Mouse (Mus musculus) megakaryocyte, embryonic 14.5 days (primary cell): ENCODE measurements around the gene Fam189a1. TPM values are rescaled to one million over a fixed set of nuclear protein-coding genes. Genes with fewer than 3 reads are reported as not detected.

Source experiments
- H3K27me3 ChIP-seq: replicated peaks from 2 replicates; pipeline ENCODE3; 2012; ENCODE audit warnings: inconsistent platforms
- H3K36me3 ChIP-seq: replicated peaks from 2 replicates; pipeline ENCODE3; 2012; ENCODE audit warnings: low read length, inconsistent platforms, mixed read lengths
- H3K4me1 ChIP-seq: 2 replicates; pipeline ENCODE4 v1.6.1; 2012; ENCODE audit warnings: inconsistent platforms
- H3K4me3 ChIP-seq: replicated peaks from 2 replicates; pipeline ENCODE3; 2012; ENCODE audit warnings: moderate library complexity, mild to moderate bottlenecking, inconsistent platforms
- H3K9me3 ChIP-seq: 2 replicates; pipeline ENCODE4 v1.6.1; 2012; ENCODE audit warnings: inconsistent platforms
- FLI1 ChIP-seq: IDR thresholded peaks from 2 replicates; pipeline ENCODE4 v1.6.1; 2012; ENCODE audit warnings: low read length, inconsistent platforms, mixed read lengths
- GATA1 ChIP-seq: IDR thresholded peaks from 3 replicates; pipeline ENCODE4 v1.6.1; 2012; ENCODE audit warnings: mixed read lengths, low read length, inconsistent platforms, borderline replicate concordance
- polyA plus RNA-seq: library from polyadenylated mRNA; stranded (reverse); fragments of >175 nt; gene quantifications from 2 replicates; pipeline ENCODE4 v1.2.3, GENCODE M21; 2012; ENCODE audit warnings: low replicate concordance; ENCODE audit not compliant: insufficient read depth

The Fam189a1 gene
- polyA plus RNA-seq, 1 experiment, result not detected

DNA sequence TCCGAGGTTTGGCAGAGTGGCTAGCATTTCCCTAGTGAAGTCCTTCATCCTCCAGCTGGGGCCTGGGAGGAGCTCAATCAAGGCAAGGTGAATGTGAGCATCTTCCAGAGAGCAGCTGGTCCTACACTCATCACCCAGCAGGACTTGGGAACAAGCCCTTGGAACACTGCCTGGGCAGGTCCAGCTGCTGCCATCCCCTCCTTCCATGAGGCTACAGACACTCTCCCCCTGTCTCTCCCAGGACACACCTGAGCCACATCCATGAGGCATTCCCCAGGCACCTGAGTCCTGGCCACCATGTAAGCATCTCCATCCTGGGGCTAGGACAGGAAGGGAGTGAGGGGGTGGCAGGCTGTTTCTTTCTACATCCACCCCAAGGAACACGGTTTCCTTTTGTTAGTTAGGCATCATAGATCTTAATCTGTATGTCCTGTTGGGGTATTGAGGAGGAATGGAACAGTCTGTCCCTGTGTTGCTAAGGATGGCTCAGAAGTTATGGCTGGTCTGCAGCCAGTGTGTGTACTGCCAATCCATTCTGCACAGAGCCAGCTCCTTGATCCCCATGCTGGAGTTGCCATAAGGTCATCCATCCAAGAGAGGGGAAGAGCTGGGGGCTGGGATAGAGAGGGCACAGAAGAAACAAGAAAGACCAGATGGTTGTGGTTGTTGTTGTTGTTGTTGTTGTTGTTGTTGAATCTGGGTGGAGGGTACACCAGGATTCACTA, 174.7 kb downstream of the Fam189a1 start:
- no peaks in the 10 kb centered on the region for H3K36me3 ChIP-seq
- H3K9me3 ChIP-seq, result peaks cover 18% of the 10 kb centered on the region; the same call in 1 of the 2 replicates
- H3K4me3 ChIP-seq, result no peak overlapping the region
- no peak for TF ChIP-seq GATA1
- no peak for TF ChIP-seq FLI1
- no peaks in the 10 kb centered on the region for H3K4me1 ChIP-seq
- no peaks in the 10 kb centered on the region for H3K27me3 ChIP-seq

DNA sequence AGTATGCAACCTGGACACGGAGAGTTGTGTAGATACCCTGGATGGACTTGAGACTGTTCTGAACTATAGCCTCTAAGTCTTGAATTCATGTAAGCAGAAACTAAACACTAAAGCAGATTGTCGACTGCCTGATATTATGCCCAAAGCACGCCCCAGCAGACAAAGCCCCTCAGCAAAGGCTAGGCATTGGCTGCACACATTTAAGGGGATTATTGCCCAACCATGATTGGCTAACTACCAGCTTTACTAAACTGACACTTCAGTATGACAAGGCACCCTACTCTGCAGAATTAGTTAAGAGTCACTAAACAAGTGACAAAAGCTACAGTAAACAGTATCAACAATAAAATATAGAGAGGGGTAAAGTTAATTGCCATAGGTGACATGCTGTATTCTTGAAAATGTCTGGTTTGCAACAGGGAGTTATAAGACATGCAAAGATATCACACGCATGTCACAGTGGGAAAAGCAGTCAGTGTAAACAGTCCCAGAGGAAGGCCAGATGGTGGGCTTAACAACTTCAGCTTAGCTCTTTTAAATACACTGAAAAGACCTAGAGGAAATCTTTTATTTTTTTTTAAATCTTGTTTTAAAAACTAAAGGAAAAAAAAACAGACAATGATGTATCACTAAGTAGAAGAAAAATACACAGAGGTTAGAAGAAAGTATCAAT, 182.6 kb downstream of the Fam189a1 start:
- Histone ChIP-seq H3K36me3 (no peaks in the 10 kb centered on the region), H3K4me1 (no peaks in the 10 kb centered on the region), H3K27me3 (no peaks in the 10 kb centered on the region), H3K4me3 (no peak overlapping the region), H3K9me3 (no peaks in the 10 kb centered on the region)
- no peak for TF ChIP-seq FLI1
- no peak for TF ChIP-seq GATA1

DNA sequence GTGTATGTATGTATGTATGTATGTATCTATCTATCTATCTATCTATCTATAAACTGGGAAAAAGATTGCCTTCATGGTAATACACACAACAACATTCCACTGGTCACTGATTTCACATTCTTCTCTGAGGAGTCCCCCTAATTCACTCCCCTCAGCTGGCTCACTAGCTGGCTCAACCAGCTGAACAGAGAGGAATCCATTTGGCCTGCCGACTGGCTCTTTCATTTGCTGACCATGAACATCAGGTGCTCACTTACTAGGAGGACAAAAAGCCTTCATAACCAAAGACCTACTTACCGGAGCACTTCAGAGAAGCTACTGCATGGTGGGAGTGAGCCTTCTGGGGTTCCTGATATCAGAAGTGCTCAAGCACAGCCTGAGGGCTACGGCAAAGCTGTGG, 194.2 kb downstream of the Fam189a1 start:
- Histone ChIP-seq H3K27me3 (no peaks in the 10 kb centered on the region), H3K36me3 (no peaks in the 10 kb centered on the region), H3K9me3 (no peaks in the 10 kb centered on the region), H3K4me3 (no peak overlapping the region), H3K4me1 (no peaks in the 10 kb centered on the region)
- no peak for TF ChIP-seq GATA1
- TF ChIP-seq FLI1, result no peak

DNA sequence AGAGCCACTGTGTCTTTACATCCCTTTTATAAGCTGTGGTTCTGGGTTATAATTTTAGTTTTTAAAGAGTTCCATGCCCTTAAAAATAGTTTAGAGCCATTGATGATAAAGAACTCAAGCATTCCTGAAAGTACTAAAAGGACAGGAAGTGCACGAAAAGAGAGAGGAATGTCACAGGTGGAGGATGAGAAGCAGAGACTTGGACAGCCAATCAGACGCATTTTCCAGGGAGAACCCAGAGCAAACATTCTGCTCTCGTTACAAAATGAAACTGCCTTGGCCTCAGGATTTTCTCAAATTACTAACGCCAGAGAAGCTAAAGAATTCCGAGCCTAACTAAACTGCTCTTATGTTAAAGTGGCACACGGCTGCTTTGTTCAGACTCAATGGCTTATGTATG, 197.3 kb downstream of the Fam189a1 start:
- no peaks in the 10 kb centered on the region for H3K27me3 ChIP-seq
- H3K4me3 ChIP-seq, result no peak overlapping the region
- H3K4me1 ChIP-seq, result no peaks in the 10 kb centered on the region
- no peak for TF ChIP-seq FLI1
- TF ChIP-seq GATA1, result no peak
- H3K36me3 ChIP-seq, result no peaks in the 10 kb centered on the region
- H3K9me3 ChIP-seq, result no peaks in the 10 kb centered on the region

DNA sequence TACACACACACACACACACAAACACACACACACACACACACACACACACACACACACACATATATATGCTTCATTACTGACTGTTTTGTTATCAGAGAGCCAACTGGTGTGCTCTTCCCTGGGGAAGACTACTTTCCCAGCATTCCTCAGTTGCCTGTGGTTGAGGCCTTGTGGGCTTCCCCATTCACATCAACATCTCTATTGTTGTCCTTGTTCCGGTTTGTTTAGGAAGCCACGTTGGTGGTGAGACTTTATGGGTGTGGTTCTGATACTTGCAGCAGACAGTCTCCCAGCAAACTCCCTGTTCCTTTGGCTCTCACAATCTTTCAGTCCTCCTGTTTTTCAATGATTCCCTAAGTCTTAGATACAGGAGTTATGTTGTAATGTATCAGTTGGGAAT, 204.2 kb downstream of the Fam189a1 start:
- TF ChIP-seq GATA1, result no peak
- no peak for TF ChIP-seq FLI1
- H3K9me3 ChIP-seq, result no peaks in the 10 kb centered on the region
- H3K4me3 ChIP-seq, result no peak overlapping the region
- peaks cover 3% of the 10 kb centered on the region for H3K27me3 ChIP-seq
- no peaks in the 10 kb centered on the region for H3K36me3 ChIP-seq
- H3K4me1 ChIP-seq, result no peaks in the 10 kb centered on the region

DNA sequence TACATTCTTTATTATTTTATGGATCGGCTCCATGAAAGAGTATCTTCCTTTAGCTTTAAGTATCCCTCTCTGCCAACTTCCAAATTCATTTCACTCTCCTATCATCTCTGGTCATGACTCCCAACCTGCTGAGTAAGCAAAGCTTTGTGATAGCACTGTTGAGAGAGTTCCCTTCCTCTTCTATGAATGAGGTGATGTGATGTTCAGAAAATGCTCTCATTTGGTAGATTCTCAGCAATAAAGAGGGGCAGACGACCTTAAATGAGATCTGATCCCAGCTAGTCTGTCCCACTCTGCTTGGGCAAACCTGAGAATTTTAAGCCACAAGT, 205.6 kb downstream of the Fam189a1 start:
- Histone ChIP-seq H3K4me3 (no peak overlapping the region), H3K9me3 (no peaks in the 10 kb centered on the region), H3K27me3 (peaks cover 3% of the 10 kb centered on the region), H3K36me3 (no peaks in the 10 kb centered on the region), H3K4me1 (no peaks in the 10 kb centered on the region)
- TF ChIP-seq FLI1 (no peak), GATA1 (no peak)

DNA sequence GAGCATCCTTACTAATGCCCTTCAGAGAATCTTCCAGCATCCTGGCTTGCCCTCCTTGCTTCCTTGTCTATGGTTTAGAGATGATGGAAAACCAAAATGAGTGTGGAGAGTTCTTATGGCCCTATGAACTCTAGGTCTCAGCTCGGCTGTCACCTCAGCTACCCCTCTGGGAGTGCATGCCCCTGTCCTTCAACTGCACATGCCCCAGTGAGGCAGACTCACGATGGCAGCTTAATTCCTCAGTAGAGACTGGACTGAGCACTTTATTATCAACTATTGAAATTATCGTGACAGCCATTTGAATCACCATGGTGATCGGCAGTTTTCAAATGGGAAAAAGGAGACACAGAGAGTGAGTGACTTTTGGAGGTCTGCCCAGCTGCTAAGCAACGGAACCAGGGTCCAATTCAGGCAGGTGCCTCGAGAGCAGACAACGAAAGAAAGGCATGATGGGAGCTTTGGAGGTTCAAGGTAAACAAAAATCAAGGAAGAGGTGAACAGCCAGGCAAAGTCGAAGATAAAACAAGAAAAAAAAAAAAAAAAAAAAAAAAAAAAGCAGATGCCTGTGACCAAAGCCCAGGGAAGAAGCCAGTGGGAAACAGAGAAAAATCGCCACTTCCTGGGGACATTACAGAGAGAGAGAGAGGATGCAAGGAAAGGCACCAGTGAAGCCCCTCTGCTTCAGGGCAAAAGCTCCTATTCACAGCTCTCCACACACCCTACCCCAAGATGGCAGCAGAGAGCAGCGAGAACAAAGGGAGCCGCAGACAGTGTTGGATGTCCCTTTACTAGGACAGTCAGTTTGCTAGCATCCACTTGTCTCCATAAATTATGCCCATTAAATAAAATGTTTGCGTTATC, 206.2 kb downstream of the Fam189a1 start:
- no peaks in the 10 kb centered on the region for H3K9me3 ChIP-seq
- no peaks in the 10 kb centered on the region for H3K36me3 ChIP-seq
- no peak overlapping the region for H3K4me3 ChIP-seq
- TF ChIP-seq GATA1 (no peak), FLI1 (no peak)
- H3K27me3 ChIP-seq, result peaks cover 3% of the 10 kb centered on the region
- H3K4me1 ChIP-seq, result no peaks in the 10 kb centered on the region

DNA sequence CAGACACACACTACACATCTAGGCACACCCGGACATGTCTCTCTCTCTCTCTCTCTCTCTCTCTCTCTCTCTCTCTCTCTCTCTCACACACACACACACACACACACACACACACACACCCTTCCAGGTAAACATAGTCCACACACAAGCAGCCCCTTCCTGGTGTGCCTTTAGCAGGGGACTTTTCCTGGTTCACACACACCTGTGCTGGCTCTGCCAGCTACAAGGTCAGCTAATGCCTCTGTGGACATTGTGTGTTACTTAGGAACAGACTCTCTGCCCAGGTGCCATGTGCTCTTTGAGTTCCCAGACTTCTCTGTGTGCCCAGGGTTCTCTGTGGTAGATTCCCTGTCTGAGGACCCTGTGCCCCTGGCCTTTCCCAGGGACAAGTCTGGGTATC, 206.9 kb downstream of the Fam189a1 start:
- H3K4me3 ChIP-seq, result no peak overlapping the region
- H3K4me1 ChIP-seq, result no peaks in the 10 kb centered on the region
- H3K27me3 ChIP-seq, result peaks cover 3% of the 10 kb centered on the region
- H3K36me3 ChIP-seq, result no peaks in the 10 kb centered on the region
- H3K9me3 ChIP-seq, result no peaks in the 10 kb centered on the region
- TF ChIP-seq FLI1 (no peak), GATA1 (no peak)

DNA sequence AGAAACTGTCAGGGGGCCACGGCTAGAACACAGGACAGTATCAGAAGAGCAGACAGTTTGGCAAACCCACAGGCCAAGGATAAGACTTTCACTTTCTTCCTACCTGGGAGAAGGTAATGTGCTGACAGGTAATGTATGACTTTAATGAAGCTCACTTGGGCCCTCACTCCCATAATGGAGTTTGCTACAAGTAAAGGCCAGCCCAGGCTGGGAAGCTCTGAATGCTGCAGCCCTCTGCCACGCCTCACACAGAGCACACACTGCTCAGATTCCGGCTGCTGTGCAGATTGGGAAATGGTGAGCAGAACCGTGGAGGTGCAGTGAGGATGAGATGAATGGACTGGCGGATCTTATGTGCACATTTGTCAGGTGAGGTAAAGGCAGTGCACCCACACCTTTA, 211.7 kb downstream of the Fam189a1 start:
- Histone ChIP-seq H3K9me3 (no peaks in the 10 kb centered on the region), H3K4me1 (no peaks in the 10 kb centered on the region), H3K27me3 (peaks cover 3% of the 10 kb centered on the region), H3K36me3 (no peaks in the 10 kb centered on the region), H3K4me3 (no peak overlapping the region)
- TF ChIP-seq GATA1 (no peak), FLI1 (no peak)

DNA sequence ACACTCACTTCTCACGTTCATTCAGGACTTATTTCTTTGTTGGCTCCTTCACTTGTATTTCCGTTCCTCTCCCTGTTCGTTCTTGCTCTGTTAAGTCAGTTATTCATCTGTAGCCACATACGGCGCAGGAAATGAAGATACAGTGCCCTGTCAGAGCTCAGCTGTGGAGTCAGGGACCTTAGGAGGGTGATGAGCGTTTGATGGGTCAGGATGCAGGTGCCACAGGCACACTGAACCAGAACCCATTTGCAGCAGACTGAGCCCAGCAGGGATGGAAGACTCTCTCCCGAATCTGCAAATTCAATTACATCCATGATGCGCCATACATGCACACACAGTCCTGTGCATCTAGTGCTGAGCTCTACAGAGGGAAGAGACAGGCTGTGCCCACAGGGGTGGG, 212.2 kb downstream of the Fam189a1 start:
- no peaks in the 10 kb centered on the region for H3K36me3 ChIP-seq
- H3K4me3 ChIP-seq, result no peak overlapping the region
- H3K27me3 ChIP-seq, result peaks cover 3% of the 10 kb centered on the region
- H3K9me3 ChIP-seq, result no peaks in the 10 kb centered on the region
- H3K4me1 ChIP-seq, result no peaks in the 10 kb centered on the region
- TF ChIP-seq FLI1 (no peak), GATA1 (no peak)
